Mouse (Mus musculus): Measurements from ENCODE around the gene Ak1. TPM values are rescaled to one million over a fixed set of nuclear protein-coding genes. Genes with fewer than 3 reads are reported as not detected.

Ak1 gene
- polyA plus RNA-seq (2012; ENCODE audit: low replicate concordance): 0.09 and 0.66 TPM in 2 replicates

DNA sequence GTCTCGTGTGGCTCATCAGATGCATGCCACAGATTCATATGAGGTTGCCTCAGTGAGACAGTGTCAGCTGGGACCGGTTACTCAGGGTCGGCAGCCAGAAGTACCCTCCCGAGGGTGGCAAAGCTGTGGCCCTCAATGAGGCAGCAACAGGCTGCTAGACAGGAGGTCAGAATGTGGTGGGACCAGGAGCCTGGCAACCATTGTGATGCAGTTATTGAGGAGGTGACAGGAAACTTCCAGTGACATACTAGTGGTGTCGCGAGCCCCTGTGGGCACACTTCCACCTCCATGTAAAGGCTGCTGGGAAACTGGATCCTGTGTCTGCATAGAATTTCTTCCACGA, at the start of gene Ak1:
Gene Ak1, plus strand, starts transcription at position 242 of the 343 bp plus-strand sequence.

GRCm38 (mm10) chr2:32574497-32574896, 47.1 kb upstream of the Ak1 start, which contains the start of gene Pip5kl1:
Gene Pip5kl1 (plus strand): TSS chr2:32574797.

DNA sequence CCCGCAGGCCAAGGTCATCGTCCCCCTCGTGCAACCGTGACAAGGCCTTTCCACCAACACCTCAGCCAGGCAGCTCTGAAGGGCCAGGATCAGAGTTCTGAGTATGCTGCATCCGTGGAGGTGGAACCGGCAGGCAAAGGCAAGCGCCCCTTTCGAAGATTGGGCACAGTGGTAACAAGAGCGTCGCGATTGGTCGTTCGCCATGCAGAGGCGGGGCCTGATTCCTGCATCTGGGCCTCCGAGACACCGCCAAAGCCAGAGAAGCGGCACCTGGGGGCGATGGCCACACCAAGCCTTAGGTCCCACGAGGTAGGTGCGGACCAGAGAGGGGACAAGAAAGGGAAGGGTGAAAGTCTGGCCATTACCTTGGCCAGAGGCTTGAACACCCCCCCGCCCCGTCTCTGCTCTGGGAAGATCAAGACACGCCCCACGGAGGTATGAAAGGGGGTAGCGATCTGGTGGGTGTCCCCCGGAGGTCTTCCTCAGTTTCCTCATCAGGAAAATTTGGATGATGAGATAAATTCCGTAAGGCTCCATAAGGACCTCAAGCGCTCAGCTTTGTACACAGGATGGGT, 45.9 kb upstream of the Ak1 start, which contains the start of gene 9430097D07Rik:
Gene 9430097D07Rik, minus strand, starts transcription at position 99 of the 575 bp plus-strand sequence.

DNA sequence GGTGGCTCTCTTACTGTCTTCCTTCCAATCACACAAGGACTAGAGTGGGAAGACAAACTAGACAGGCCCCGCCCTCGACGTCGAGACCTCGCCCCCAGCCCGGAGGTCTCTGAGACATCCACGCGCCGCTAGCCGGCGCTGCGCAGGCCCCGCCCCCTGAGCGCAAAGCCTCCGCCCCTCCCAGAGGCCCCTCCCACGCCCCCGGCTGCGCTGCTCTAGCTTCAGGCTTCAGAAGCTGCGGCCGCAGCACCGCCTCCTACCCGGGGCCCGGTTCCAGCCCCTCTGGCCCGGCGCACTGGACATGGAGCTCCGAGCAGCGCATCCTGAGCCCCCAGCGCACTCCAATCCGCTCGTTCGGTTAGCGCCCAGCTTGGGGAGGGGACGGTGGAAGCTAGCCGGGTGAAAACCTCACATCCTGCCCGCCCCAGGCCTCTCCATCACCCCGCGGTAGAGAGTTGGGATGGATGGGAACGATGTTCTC, 34.6 kb upstream of the Ak1 start, which contains the start of gene St6galnac4:
Gene St6galnac4, plus strand, starts transcription at position 225 of the 481 bp plus-strand sequence.

GRCm38 (mm10) chr2:32599409-32599808, 22.1 kb upstream of the Ak1 start, which contains the start of gene St6galnac6:
Gene St6galnac6 (plus strand): TSS chr2:32599709.

GRCm38 (mm10) chr2:32646379-32647056, 25.0 kb downstream of the Ak1 start, which contains the start of gene Eng:
Gene Eng (plus strand): TSS chr2:32646595.

Other genes starting within 250 kb of the Ak1 start
- 169 and 253 TPM in 2 replicates for gene 1110008P14Rik, start 239.8 kb upstream of the Ak1 start, polyA plus RNA-seq (2012; ENCODE audit: low replicate concordance)
- 50.7 and 52.8 TPM in 2 replicates for gene Lcn2, start 233.5 kb upstream of the Ak1 start, polyA plus RNA-seq (2012; ENCODE audit: low replicate concordance)
- gene Ptges2, start 225.9 kb upstream of the Ak1 start, polyA plus RNA-seq (2012; ENCODE audit: low replicate concordance): 2.4 and 4.3 TPM in 2 replicates
- gene Naif1, start 171.3 kb upstream of the Ak1 start, polyA plus RNA-seq (2012; ENCODE audit: low replicate concordance): 7.2 and 12.8 TPM in 2 replicates
- gene Slc25a25, start 170.3 kb upstream of the Ak1 start, polyA plus RNA-seq (2012; ENCODE audit: low replicate concordance): 14.7 and 24.4 TPM in 2 replicates
- 136 and 166 TPM in 2 replicates for gene Fam102a, start 86.4 kb upstream of the Ak1 start, polyA plus RNA-seq (2012; ENCODE audit: low replicate concordance)
- 11.0 and 11.9 TPM in 2 replicates for gene Dpm2, start 50.9 kb upstream of the Ak1 start, polyA plus RNA-seq (2012; ENCODE audit: low replicate concordance)
- gene Pip5kl1, start 47.0 kb upstream of the Ak1 start, polyA plus RNA-seq (2012; ENCODE audit: low replicate concordance): 0.16 TPM in 1 of 2 replicates, not detected in the other
- not detected in 2 replicates for gene 9430097D07Rik, start 46.1 kb upstream of the Ak1 start, polyA plus RNA-seq (2012; ENCODE audit: low replicate concordance)
- gene St6galnac4, start 34.7 kb upstream of the Ak1 start, polyA plus RNA-seq (2012; ENCODE audit: low replicate concordance): 29.1 and 47.0 TPM in 2 replicates
- gene St6galnac6, start 22.0 kb upstream of the Ak1 start, polyA plus RNA-seq (2012; ENCODE audit: low replicate concordance): 15.4 and 20.9 TPM in 2 replicates
- 13.8 and 31.2 TPM in 2 replicates for gene Eng, start 24.8 kb downstream of the Ak1 start, polyA plus RNA-seq (2012; ENCODE audit: low replicate concordance)
- gene Fpgs, start 82.4 kb downstream of the Ak1 start, polyA plus RNA-seq (2012; ENCODE audit: low replicate concordance): 47.2 and 135 TPM in 2 replicates
- gene Cdk9, start 91.3 kb downstream of the Ak1 start, polyA plus RNA-seq (2012; ENCODE audit: low replicate concordance): 91.0 and 160 TPM in 2 replicates
- gene Sh2d3c, start 99.3 kb downstream of the Ak1 start, polyA plus RNA-seq (2012; ENCODE audit: low replicate concordance): 153 and 217 TPM in 2 replicates
- gene 6330409D20Rik, start 119.3 kb downstream of the Ak1 start, polyA plus RNA-seq (2012; ENCODE audit: low replicate concordance): not detected in 2 replicates
- 61.8 and 69.6 TPM in 2 replicates for gene Tor2a, start 135.5 kb downstream of the Ak1 start, polyA plus RNA-seq (2012; ENCODE audit: low replicate concordance)
- gene Ttc16, start 153.9 kb downstream of the Ak1 start, polyA plus RNA-seq (2012; ENCODE audit: low replicate concordance): 0.04 and 0.09 TPM in 2 replicates
- gene Ptrh1, start 154.0 kb downstream of the Ak1 start, polyA plus RNA-seq (2012; ENCODE audit: low replicate concordance): 2.4 and 6.0 TPM in 2 replicates
- not detected in 2 replicates for gene Cfap157, start 162.7 kb downstream of the Ak1 start, polyA plus RNA-seq (2012; ENCODE audit: low replicate concordance)
- gene Stxbp1, start 225.5 kb downstream of the Ak1 start, polyA plus RNA-seq (2012; ENCODE audit: low replicate concordance): 1.4 and 3.5 TPM in 2 replicates

Data from hematopoietic multipotent progenitor cell, adult 10-12 weeks (in vitro differentiated cells).